Mouse (Mus musculus) midbrain, embryonic 15.5 days (tissue): ENCODE results near the gene Kbtbd4. TPM values are rescaled to one million over a fixed set of nuclear protein-coding genes. Genes with fewer than 3 reads are reported as not detected.
A peak's percentile ranks its signal among the peaks of the same experiment; 100 is the strongest.

Source experiments
- ATAC-seq: fragments of 200-750 bp; cut with Nextera tagmentation; replicated peaks from 2 replicates; pipeline ENCODE4 v1.8.0; 2017; ENCODE audit warnings: moderate TSS enrichment
- H3K27ac ChIP-seq: fragments of 300-500 bp; sonication (generic); 2 replicates; pipeline ENCODE4 v1.5.1; 2015; ENCODE audit warnings: mild to moderate bottlenecking, inconsistent platforms
- H3K27me3 ChIP-seq: fragments of 300-500 bp; sonication (generic); replicated peaks from 2 replicates; pipeline ENCODE4 v1.6.1; 2015; ENCODE audit warnings: inconsistent platforms
- H3K36me3 ChIP-seq: fragments of 300-500 bp; sonication (generic); replicated peaks from 2 replicates; pipeline ENCODE4 v1.6.1; 2015; ENCODE audit warnings: inconsistent platforms
- H3K4me1 ChIP-seq: fragments of 300-500 bp; sonication (generic); 2 replicates; pipeline ENCODE4 v1.6.1; 2015; ENCODE audit warnings: inconsistent platforms
- H3K4me2 ChIP-seq: fragments of 300-500 bp; sonication (generic); 2 replicates; pipeline ENCODE4 v1.6.1; 2015; ENCODE audit warnings: inconsistent platforms, mild to moderate bottlenecking, moderate library complexity
- H3K4me3 ChIP-seq: fragments of 300-500 bp; sonication (generic); 2 replicates; pipeline ENCODE4 v1.5.1; 2015; ENCODE audit warnings: mild to moderate bottlenecking, inconsistent platforms
- H3K9ac ChIP-seq: fragments of 300-500 bp; sonication (generic); 2 replicates; pipeline ENCODE4 v1.6.1; 2015; ENCODE audit warnings: mild to moderate bottlenecking, inconsistent platforms
- H3K9me3 ChIP-seq: fragments of 300-500 bp; sonication (generic); 2 replicates; pipeline ENCODE4 v1.6.1; 2016; ENCODE audit warnings: inconsistent platforms
- WGBS: fragments of 180-500 bp; shearing (Covaris S2); methylation state at CpG from one replicate; pipeline ENCODE4 v1.1.7; 2015; ENCODE audit warnings: mixed read lengths; 5-methylcytosine and 5-hydroxymethylcytosine counted together
- polyA plus RNA-seq: library from polyadenylated mRNA; unstranded; fragments of >200 nt; fragmentation: Nextera tagmentation; extraction: Ambion mirVana; gene quantifications from 2 replicates; pipeline ENCODE4 v1.2.1, GENCODE M21; 2015

Kbtbd4 gene
- 70.4 and 71.1 TPM in 2 replicates for polyA plus RNA-seq

DNA sequence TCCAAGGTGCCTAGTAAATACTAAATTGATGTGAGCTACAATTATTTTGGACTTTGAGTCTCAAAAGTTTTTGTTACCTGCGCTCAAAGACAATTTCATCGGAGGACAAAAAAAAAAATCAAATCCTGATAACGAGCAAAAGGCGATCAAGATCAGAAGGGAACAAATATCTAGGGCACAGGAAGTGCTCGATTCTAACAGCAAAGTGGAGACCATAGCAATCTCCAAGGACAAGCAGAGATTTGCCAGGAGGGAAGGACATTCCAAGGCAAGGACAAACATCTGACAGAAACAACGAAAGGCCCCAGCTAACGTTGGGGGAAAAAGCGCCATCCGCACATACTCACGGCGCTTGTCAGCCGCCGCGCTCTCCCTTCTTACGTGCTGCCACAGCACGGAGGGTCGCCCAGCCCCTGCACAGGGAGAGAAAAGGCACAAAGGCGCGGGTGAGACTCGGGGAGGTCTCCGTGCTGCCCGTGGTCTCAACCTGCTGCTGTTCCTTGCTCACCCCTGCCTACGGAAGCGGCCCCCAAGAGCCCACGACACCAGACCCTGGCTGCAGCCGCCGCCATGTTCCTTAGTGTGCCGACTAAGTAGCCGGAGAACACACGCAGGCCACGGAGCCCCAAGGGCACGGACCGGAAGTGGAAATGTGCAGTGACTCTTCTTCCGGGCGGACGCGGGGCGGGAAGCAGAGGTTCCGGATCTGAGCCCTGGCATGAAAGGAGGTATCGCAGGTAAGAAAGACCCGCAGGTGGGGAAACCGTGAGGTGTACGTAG lies at the start of gene Kbtbd4, which contains the start of gene Ndufs3:
Gene Kbtbd4 (plus strand): TSS at position 665 of the 780 bp plus-strand sequence.
Gene Ndufs3 (minus strand): TSS at position 752 of the 780 bp plus-strand sequence.
- H3K9me3 ChIP-seq: no peaks in the 10 kb centered on the region
- peak; percentile 95 for ATAC-seq
- peaks cover 34% of the 10 kb centered on the region for H3K4me1 ChIP-seq
- H3K4me2 ChIP-seq: peak within 1 kb of the TSS; percentile 67
- peaks cover 20% of the 10 kb centered on the region; the same call in 1 of the 2 replicates for H3K36me3 ChIP-seq
- H3K27me3 ChIP-seq: no peaks in the 10 kb centered on the region
- H3K9ac ChIP-seq: peak within 1 kb of the TSS; percentile 98
- 1% methylated on average over 42 of the region's 43 CpGs for WGBS
- peak within 1 kb of the TSS; percentile 93 for H3K4me3 ChIP-seq
- peak within 1 kb of the TSS; percentile 94 for H3K27ac ChIP-seq

DNA sequence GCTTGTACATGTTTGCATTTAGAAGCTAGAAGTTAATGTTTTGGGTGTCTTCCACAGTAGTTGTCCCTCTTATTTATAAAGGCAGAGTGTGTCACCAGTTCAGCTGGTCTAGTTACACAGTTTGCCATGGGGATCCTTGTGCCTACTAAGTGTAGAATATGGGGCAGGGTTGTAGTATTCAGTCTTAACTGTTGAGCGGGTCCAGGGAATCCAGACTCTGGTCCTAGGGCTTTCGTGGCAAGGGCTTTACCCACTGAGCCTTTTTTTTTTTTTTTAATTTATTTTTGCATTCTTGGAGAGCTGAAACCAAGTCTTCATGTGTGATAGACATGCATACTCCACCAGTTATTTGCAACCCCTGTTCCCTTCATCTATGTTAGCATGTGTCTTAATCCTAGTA lies 43.1 kb upstream of the Kbtbd4 start:
- Histone ChIP-seq H3K36me3 (peaks cover 43% of the 10 kb centered on the region), H3K9me3 (no peaks in the 10 kb centered on the region), H3K27ac (no peak overlapping the region), H3K4me1 (no peaks in the 10 kb centered on the region), H3K4me2 (no peak overlapping the region), H3K9ac (no peak overlapping the region), H3K4me3 (no peak overlapping the region), H3K27me3 (no peaks in the 10 kb centered on the region)
- ATAC-seq: no peak
- WGBS: 96% methylated on average over 2 of the region's 2 CpGs

DNA sequence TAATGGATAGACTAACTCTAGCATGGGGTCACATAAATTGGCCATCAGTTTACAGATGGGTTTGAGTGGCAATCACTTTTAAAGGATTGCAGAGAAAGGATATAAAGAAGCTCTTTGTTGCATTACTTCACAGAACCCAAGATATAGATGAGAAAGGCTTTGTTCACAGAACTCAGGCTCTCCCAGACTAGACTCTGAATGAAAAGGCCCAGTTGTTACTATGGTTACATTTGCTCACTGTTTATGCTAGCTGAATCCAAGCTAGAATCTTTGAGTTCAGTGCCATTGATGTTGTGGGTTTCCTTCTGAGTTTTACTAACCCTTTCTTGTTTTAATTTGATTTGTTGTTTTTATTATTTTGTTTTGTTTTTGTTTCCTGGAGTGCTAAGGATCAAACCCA lies 40.4 kb upstream of the Kbtbd4 start:
- 0 out of 2 replicates have a peak overlapping the region, but pooled peaks have one; percentile 20 for H3K27ac ChIP-seq
- H3K36me3 ChIP-seq: peaks cover 40% of the 10 kb centered on the region
- no peaks in the 10 kb centered on the region for H3K9me3 ChIP-seq
- H3K9ac ChIP-seq: no peak overlapping the region
- no peak overlapping the region for H3K4me2 ChIP-seq
- peak; percentile 54; the same call in 1 of the 2 replicates for ATAC-seq
- H3K4me1 ChIP-seq: no peaks in the 10 kb centered on the region
- H3K4me3 ChIP-seq: no peak overlapping the region
- H3K27me3 ChIP-seq: no peaks in the 10 kb centered on the region

DNA sequence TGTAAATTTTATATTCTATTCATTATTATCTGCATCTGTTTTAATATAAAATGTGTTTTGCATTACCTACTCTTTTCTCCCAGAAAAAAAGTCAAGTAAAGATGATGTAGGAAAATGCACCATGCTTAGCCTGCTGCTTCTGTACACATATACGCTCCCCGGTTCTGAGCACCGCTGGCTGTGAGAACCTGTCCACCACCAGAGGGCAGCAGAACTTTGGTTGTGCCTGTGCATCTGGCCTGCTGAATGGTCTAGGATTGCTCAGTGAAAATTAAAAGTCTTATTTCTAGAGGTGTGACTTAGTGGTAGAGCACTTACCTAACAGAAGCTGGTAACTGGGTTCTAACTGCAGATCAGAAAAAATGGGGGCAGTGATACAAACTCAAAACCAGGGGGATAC lies 38.0 kb upstream of the Kbtbd4 start:
- Histone ChIP-seq H3K4me1 (no peaks in the 10 kb centered on the region), H3K4me3 (no peak overlapping the region), H3K4me2 (no peak overlapping the region), H3K9me3 (no peaks in the 10 kb centered on the region), H3K27me3 (no peaks in the 10 kb centered on the region), H3K36me3 (peaks cover 22% of the 10 kb centered on the region), H3K27ac (no peak overlapping the region), H3K9ac (no peak overlapping the region)
- ATAC-seq: peak; percentile 95
- 25% methylated on average over 3 of the region's 3 CpGs for WGBS

DNA sequence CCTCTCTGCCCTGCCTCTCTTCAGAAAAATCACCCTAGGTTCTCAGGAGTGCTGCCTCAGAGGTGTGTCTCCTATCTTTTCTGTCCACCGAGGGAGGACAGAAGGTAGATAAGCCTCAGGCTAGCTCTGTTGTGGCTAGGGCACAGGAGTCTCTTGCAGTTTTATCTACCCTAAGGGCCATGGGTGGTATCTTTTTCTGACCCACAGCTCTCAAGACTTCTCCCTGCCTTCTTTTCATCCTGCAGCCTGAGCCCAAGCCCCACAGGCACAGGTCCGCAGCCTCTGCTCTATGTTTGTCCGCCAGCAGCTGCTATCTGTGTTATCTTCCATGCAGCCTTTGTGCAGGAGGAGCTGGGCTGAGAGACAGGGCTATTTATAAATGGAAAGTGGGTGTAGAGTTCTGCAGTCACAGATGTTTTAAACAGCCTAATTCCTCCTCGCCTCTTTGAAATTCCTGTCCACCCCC lies 34.4 kb upstream of the Kbtbd4 start:
- Histone ChIP-seq H3K4me2 (no peak overlapping the region), H3K4me1 (no peaks in the 10 kb centered on the region), H3K9ac (no peak overlapping the region), H3K36me3 (peaks cover 10% of the 10 kb centered on the region), H3K4me3 (no peak overlapping the region), H3K27ac (0 out of 2 replicates have a peak overlapping the region, but pooled peaks have one; percentile 9), H3K27me3 (no peaks in the 10 kb centered on the region), H3K9me3 (no peaks in the 10 kb centered on the region)
- WGBS: 58% methylated on average over 4 of the region's 4 CpGs
- ATAC-seq: no peak

DNA sequence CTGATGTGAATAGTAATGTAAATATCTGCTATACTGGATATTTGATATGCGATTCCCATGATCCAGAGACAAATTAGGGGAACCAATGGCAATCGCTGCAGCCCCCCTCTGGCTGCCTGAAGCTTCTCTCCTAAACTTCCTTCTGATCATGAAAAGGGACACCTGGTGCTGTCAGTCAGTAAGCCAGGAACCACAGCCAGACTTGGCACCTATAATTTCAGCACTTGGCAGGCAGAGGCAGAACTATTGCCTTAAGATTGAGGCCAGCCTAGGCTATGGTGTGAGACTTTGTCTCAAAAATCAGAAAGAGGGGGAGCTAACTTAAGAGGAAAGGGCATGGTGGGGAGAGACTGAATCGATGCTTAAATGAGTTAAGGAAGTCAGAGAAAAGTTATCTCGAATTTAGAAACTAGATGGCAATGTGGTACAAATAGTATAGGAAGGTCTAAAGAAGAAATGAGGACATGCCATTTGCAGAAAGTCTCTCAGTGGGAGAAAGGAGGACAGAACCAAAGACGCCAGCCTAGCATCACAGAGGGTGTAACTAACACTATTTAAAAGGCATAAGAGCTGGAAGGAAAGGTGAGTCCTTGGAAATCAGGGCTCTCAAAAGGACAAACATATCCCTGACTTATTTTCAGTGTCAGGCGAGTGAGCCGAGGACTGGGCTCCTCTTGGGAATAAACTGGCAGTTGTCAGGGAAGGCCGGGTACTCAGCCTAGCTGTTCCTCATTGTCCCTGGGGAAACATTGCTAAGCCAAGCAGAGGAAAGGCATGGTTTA lies 33.2 kb upstream of the Kbtbd4 start:
- H3K9me3 ChIP-seq: no peaks in the 10 kb centered on the region
- no peaks in the 10 kb centered on the region; the same call in 1 of the 2 replicates for H3K36me3 ChIP-seq
- H3K27ac ChIP-seq: no peak overlapping the region
- ATAC-seq: no peak
- H3K4me1 ChIP-seq: no peaks in the 10 kb centered on the region
- 65% methylated on average over 8 of the region's 8 CpGs for WGBS
- no peak overlapping the region for H3K4me3 ChIP-seq
- H3K4me2 ChIP-seq: no peak overlapping the region
- no peaks in the 10 kb centered on the region for H3K27me3 ChIP-seq
- no peak overlapping the region for H3K9ac ChIP-seq

DNA sequence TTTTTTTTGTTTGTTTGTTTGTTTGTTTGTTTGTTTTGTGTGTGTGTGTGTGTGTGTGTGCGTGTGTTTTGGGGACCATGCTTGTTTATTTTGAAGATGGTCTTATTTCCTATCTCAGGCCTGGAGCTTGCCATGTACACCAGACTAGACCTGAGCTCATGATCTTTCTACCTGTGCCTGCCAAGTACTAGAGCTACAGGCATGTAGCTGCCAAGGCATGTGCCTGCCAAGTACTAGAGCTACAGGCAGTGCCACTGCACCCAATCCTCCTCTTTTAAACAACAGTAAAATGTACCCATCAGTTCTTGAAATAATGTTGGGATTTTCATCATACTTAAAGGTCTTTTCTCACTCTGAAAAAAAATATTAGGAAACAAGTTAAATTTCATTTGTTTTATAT lies 30.5 kb upstream of the Kbtbd4 start:
- Histone ChIP-seq H3K36me3 (no peaks in the 10 kb centered on the region), H3K27ac (no peak overlapping the region), H3K27me3 (no peaks in the 10 kb centered on the region), H3K9ac (no peak overlapping the region), H3K4me3 (no peak overlapping the region), H3K4me1 (no peaks in the 10 kb centered on the region), H3K4me2 (no peak overlapping the region), H3K9me3 (no peaks in the 10 kb centered on the region)
- ATAC-seq: no peak
- WGBS: 93% methylated on average over 1 of the region's 1 CpGs

DNA sequence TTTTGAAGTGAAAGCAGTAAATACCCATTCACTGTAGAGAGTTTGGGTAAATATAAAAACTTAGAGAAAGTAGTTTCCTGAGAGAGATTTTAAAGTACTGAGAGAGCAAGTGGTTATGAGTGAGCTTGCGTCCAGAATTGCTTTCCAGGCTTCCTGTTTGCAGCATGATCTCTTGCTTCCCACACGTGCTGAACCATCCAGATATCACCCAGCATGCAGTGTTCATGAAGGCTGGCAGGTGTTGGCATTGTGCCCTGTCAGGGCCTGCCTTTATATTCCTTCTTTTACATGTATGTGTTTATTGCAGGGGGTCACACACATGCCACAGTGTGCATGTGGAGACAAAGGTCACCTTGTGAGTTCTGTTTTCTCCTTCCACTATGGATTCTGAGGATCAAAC lies 29.3 kb upstream of the Kbtbd4 start:
- 74% methylated on average over 2 of the region's 2 CpGs for WGBS
- Histone ChIP-seq H3K4me1 (peaks cover 9% of the 10 kb centered on the region), H3K36me3 (no peaks in the 10 kb centered on the region), H3K27me3 (no peaks in the 10 kb centered on the region), H3K4me2 (no peak overlapping the region), H3K4me3 (no peak overlapping the region), H3K27ac (no peak overlapping the region), H3K9ac (no peak overlapping the region), H3K9me3 (no peaks in the 10 kb centered on the region)
- ATAC-seq: no peak

DNA sequence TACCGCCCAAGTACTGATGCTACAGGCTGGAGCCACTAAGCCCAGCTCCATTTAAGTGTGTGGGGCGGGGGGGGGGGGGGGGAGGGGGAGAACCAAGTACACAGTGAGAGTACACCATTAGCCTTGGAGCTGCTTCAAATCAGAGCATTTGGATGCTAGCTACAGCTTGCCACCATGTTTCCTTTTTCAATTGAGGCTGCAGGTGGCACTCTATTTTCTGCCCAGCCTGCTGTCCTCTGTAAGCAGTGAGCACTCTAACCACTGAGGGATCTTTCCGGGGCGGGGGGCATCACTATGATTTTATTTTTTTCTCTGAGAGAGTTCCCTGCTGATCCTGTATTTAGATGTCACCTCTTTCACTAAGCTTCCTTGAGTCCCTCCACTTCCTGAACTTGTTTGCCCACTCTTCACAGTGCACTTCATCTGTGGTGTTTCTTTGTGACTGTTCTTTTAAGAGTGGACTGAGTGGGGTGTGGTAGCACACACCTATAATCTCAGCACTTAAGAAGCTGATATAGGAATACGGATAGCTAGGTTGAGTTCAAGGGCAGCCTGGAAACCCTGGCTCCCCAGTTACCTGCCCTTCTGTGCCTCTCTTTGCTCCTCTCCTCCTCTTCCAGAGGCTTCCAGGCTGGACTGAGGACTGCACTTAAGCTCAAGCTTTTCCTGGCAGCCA lies 26.8 kb upstream of the Kbtbd4 start:
- Histone ChIP-seq H3K9me3 (no peaks in the 10 kb centered on the region), H3K9ac (no peak overlapping the region), H3K4me2 (no peak overlapping the region), H3K27me3 (no peaks in the 10 kb centered on the region), H3K36me3 (no peaks in the 10 kb centered on the region), H3K4me1 (peaks cover 16% of the 10 kb centered on the region), H3K27ac (no peak overlapping the region), H3K4me3 (no peak overlapping the region)
- WGBS: 60% methylated on average over 5 of the region's 5 CpGs
- ATAC-seq: no peak

DNA sequence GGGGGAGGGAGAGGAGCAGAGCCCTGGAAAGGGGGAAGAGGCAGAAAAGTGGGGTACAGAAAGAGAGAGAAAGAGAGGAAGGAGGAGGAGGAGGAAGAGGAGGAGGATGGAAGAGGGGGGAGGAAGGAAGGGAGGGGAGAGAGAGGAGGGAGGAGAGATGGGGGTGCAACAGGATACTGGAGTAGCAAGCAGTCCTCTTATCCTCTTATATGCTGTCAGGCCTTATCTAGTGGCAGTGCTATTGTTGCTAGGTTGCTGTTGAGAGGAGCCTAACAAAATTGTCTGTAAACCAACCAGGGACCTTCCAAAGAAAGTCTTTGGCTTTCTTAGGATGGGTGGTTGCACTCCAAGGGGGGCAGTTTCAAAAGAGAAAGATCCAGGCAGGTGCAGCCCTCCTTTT lies 25.1 kb upstream of the Kbtbd4 start:
- no peaks in the 10 kb centered on the region for H3K9me3 ChIP-seq
- no peak for ATAC-seq
- no peaks in the 10 kb centered on the region for H3K36me3 ChIP-seq
- no peak overlapping the region for H3K9ac ChIP-seq
- H3K27ac ChIP-seq: no peak overlapping the region
- H3K27me3 ChIP-seq: no peaks in the 10 kb centered on the region
- H3K4me1 ChIP-seq: peaks cover 23% of the 10 kb centered on the region
- H3K4me2 ChIP-seq: no peak overlapping the region
- H3K4me3 ChIP-seq: no peak overlapping the region

DNA sequence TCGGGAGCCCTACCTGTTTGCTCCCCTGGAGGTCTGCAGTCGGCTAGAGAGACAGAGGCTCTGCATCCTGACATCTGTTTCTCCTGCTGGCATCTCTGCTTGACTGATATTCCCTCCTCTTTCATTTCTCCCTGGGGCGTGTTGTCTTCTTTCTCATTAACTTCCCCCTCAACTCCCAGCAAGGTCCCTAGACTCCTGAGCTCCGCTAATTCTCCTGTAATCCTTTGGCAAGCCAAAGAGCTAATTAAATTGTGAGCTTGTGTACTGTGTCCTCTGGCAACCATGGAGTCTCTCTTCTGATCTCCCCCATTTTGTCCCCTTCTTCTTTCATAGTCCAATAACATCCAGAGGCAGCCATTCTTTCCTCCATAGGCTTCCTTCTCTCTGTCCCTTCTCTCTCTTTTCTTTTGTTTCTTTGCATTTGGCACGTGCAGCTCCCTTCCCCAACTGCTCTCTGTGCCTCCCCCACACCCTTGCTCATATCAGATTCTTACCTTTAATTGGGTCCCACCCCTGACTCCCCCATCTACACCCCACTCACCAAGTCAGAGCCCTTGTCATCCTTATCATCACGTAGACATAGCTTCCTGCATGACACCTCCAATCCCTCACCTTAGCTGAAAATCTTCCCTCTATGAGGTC lies 24.3 kb upstream of the Kbtbd4 start:
- H3K9ac ChIP-seq: no peak overlapping the region

DNA sequence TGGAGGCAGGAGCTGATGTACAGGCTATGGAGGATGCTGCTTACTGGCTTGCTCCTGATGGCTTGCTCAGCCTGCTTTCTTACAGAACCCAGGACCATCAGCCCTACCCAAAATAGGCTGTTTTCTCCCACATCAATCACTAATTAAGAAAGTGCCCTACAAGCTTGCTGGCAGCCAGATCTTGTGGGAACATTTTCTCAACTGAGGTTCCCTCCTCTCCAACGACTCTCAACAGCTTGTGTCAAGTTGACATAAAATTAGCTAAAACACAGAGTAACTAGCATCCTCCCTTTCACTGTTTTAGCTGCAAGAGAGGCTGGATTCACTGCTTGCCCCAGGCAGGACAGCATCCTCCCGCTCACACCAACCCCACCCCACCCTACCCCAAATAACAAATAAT lies 22.7 kb upstream of the Kbtbd4 start:
- peaks cover 28% of the 10 kb centered on the region for H3K4me1 ChIP-seq
- H3K4me3 ChIP-seq: no peak overlapping the region
- H3K36me3 ChIP-seq: no peaks in the 10 kb centered on the region
- no peaks in the 10 kb centered on the region for H3K27me3 ChIP-seq
- H3K9me3 ChIP-seq: no peaks in the 10 kb centered on the region
- no peak overlapping the region for H3K27ac ChIP-seq
- no peak for ATAC-seq
- WGBS: 88% methylated on average over 2 of the region's 2 CpGs
- H3K4me2 ChIP-seq: no peak overlapping the region
- no peak overlapping the region for H3K9ac ChIP-seq

More for the DNA sequence above, 24.3 kb upstream of the Kbtbd4 start:
- Histone ChIP-seq H3K36me3 (no peaks in the 10 kb centered on the region), H3K27ac (peak overlapping the region; percentile 55), H3K4me2 (peak overlapping the region; percentile 3; the same call in 1 of the 2 replicates), H3K27me3 (no peaks in the 10 kb centered on the region), H3K9me3 (no peaks in the 10 kb centered on the region), H3K4me1 (peaks cover 26% of the 10 kb centered on the region), H3K4me3 (no peak overlapping the region)
- no peak for ATAC-seq
- 9% methylated on average over 6 of the region's 6 CpGs for WGBS
